Mouse (Mus musculus): ENCODE data around the gene Rap1gap2. TPM values are rescaled to one million over a fixed set of nuclear protein-coding genes. Genes with fewer than 3 reads are reported as not detected.
A peak's percentile ranks its signal among the peaks of the same experiment; 100 is the strongest.
"Not testable (repeated sequence)": the region's sequence is repeated elsewhere in the genome, so short reads cannot be mapped to it uniquely, and the experiment has no call there.

The Rap1gap2 gene
- total RNA-seq, 2 experiments from 2014 or later = 186 to 188 TPM

- Histone ChIP-seq H3K4me3 (peak overlapping the region; percentile 63), H3K27ac (peak overlapping the region; percentile 90)
- intact Hi-C loops (cut with DNase I) = no loop called here
- peak; percentile 65 to 73 for DNase-seq (ENCODE audit: extremely low spot score in 1 of 2, low spot score in 2 of 2)
- TF ChIP-seq CTCF (IDR thresholded peaks at IDR 0.05) = no peak
Measured at GRCm38 (mm10) chr11:74589401-74590238, 21.1 kb downstream of the Rap1gap2 start.

- intact Hi-C loops (cut with DNase I) = loop anchor here (2.0 kb wide), 1 partner anchor 28 kb away; no protein-coding TSS in a partner anchor
- TF ChIP-seq CTCF (IDR thresholded peaks at IDR 0.05) = no peak
- DNase-seq (ENCODE audit: extremely low spot score in 1 of 2, low spot score in 2 of 2) = peak in 1 of 2 experiments; percentile 59
Measured at GRCm38 (mm10) chr11:74586401-74586800, 24.3 kb downstream of the Rap1gap2 start.

GRCm38 (mm10) chr11:74584946-74585723 lies 25.6 kb downstream of the Rap1gap2 start:
- Histone ChIP-seq H3K4me3 (no peak overlapping the region), H3K27ac (peak overlapping the region; percentile 47; the same call in 1 of the 2 replicates)
- DNase-seq (ENCODE audit: extremely low spot score in 1 of 2, low spot score in 2 of 2) = no peak
- no peak for TF ChIP-seq CTCF (IDR thresholded peaks at IDR 0.05)
- intact Hi-C loops (cut with DNase I) = no loop called here

More at GRCm38 (mm10) chr11:74586401-74586800, 24.3 kb downstream of the Rap1gap2 start:
- Histone ChIP-seq H3K27ac (peak overlapping the region; percentile 47), H3K4me3 (no peak overlapping the region; the same call in 1 of the 2 replicates)

GRCm38 (mm10) chr11:74583824-74584349 lies 26.8 kb downstream of the Rap1gap2 start:
- H3K27ac ChIP-seq = peak overlapping the region; percentile 44; the same call in 1 of the 2 replicates
- no peak overlapping the region for H3K4me3 ChIP-seq
- intact Hi-C loops (cut with DNase I) = no loop called here
- DNase-seq (ENCODE audit: extremely low spot score in 1 of 2, low spot score in 2 of 2) = no peak
- no peak for TF ChIP-seq CTCF (IDR thresholded peaks at IDR 0.05)

GRCm38 (mm10) chr11:74582464-74582863 lies 28.3 kb downstream of the Rap1gap2 start:
- no peak overlapping the region for H3K27ac ChIP-seq
- intact Hi-C loops (cut with DNase I) = no loop called here

GRCm38 (mm10) chr11:74581333-74581732 lies 29.4 kb downstream of the Rap1gap2 start:
- DNase-seq (ENCODE audit: extremely low spot score in 1 of 2, low spot score in 2 of 2); H3K27ac ChIP-seq; intact Hi-C loops (cut with DNase I); H3K4me3 ChIP-seq: not testable (repeated sequence)
- peak; percentile 38 for TF ChIP-seq CTCF (IDR thresholded peaks at IDR 0.05)

More at GRCm38 (mm10) chr11:74582464-74582863, 28.3 kb downstream of the Rap1gap2 start:
- no peak for TF ChIP-seq CTCF (IDR thresholded peaks at IDR 0.05)
- no peak for DNase-seq (ENCODE audit: extremely low spot score in 1 of 2, low spot score in 2 of 2)
- no peak overlapping the region for H3K4me3 ChIP-seq

- intact Hi-C loops (cut with DNase I) = no loop called here
- H3K27ac ChIP-seq = no peak overlapping the region
- no peak for DNase-seq (ENCODE audit: extremely low spot score in 1 of 2, low spot score in 2 of 2)
- no peak for TF ChIP-seq CTCF (IDR thresholded peaks at IDR 0.05)
- no peak overlapping the region for H3K4me3 ChIP-seq
Measured at GRCm38 (mm10) chr11:74577068-74577467, 33.6 kb downstream of the Rap1gap2 start.

- DNase-seq (ENCODE audit: extremely low spot score in 1 of 2, low spot score in 2 of 2) = peak in 1 of 2 experiments; percentile 47
- H3K27ac ChIP-seq = no peak overlapping the region
- H3K4me3 ChIP-seq = no peak overlapping the region
- intact Hi-C loops (cut with DNase I) = no loop called here
- TF ChIP-seq CTCF (IDR thresholded peaks at IDR 0.05) = no peak
Measured at GRCm38 (mm10) chr11:74575940-74576339, 34.8 kb downstream of the Rap1gap2 start.

- DNase-seq (ENCODE audit: extremely low spot score in 1 of 2, low spot score in 2 of 2) = no peak
- no peak overlapping the region for H3K4me3 ChIP-seq
- intact Hi-C loops (cut with DNase I) = no loop called here
- TF ChIP-seq CTCF (IDR thresholded peaks at IDR 0.05) = no peak
- H3K27ac ChIP-seq = no peak overlapping the region
Measured at GRCm38 (mm10) chr11:74574768-74575434, 35.8 kb downstream of the Rap1gap2 start.

GRCm38 (mm10) chr11:74572459-74573061 lies 38.2 kb downstream of the Rap1gap2 start:
- no peak for DNase-seq (ENCODE audit: extremely low spot score in 1 of 2, low spot score in 2 of 2)
- intact Hi-C loops (cut with DNase I) = no loop called here
- H3K4me3 ChIP-seq = no peak overlapping the region

GRCm38 (mm10) chr11:74569735-74570134 lies 41.0 kb downstream of the Rap1gap2 start:
- intact Hi-C loops (cut with DNase I) = no loop called here
- no peak for DNase-seq (ENCODE audit: extremely low spot score in 1 of 2, low spot score in 2 of 2)
- no peak for TF ChIP-seq CTCF (IDR thresholded peaks at IDR 0.05)
- H3K27ac ChIP-seq = peak overlapping the region; percentile 82
- no peak overlapping the region for H3K4me3 ChIP-seq

More at GRCm38 (mm10) chr11:74572459-74573061, 38.2 kb downstream of the Rap1gap2 start:
- no peak for TF ChIP-seq CTCF (IDR thresholded peaks at IDR 0.05)
- H3K27ac ChIP-seq = no peak overlapping the region
